Mouse (Mus musculus): ENCODE results near the gene 5031439G07Rik. TPM values are rescaled to one million over a fixed set of nuclear protein-coding genes. Genes with fewer than 3 reads are reported as not detected.

Gene 5031439G07Rik
- polyA plus RNA-seq, 1 experiment = 15.9 TPM

DNA sequence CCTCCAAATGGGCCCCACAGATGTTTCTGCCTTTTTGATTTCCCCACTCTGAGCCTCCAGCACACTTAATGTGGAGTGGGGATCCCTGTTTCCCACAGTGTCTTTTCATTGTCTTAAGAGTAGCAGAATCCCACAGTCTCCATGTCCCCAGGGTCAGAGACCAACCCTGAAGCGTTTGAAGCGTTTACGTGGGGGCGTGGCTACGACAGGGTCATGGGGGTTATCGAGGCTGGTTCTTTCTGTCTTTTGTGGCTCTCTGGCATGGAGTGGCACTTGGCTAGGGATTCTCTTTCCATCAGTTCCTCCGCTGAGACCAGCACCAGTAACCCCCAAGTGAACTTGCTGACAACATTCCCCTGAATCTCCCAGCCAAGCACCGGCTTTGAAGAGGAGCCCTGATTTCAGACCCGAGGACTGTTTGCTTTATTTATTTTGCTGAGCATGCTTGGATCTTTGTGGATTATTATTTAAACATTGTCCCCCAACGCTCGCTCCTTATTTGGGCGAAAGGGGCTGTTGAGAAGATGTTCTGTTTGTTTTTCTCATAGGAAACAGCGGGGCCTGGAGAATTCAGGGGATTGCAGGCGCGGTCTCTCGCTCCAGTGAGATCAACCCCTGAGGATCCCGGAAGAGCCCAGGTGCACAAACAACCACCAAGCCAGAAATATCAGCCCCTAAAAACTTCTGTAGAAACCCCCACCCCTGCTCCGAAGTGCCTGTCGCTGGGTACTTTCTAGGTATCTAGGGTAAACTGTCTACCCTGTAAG is 23.7 kb upstream of the 5031439G07Rik start:
- H3K36me3 ChIP-seq (ENCODE audit: control insufficient read depth, insufficient read depth, low read length) = no peaks in the 10 kb centered on the region
- WGBS = 65% methylated on average over 19 of the region's 19 CpGs
- no peaks in the 10 kb centered on the region for H3K4me1 ChIP-seq (replicated peaks; ENCODE audit: control insufficient read depth, insufficient read depth, low read length)
- DNase-seq = no peak
- no peak overlapping the region for H3K27ac ChIP-seq (ENCODE audit: control insufficient read depth, insufficient read depth, low read length)
- TF ChIP-seq POLR2A (IDR thresholded peaks at IDR 0.05; ENCODE audit: control insufficient read depth, extremely low read depth, insufficient read depth, low read length, poor library complexity) (no peak), CTCF (IDR thresholded peaks at IDR 0.05; ENCODE audit: borderline replicate concordance, control insufficient read depth, extremely low read depth, insufficient read depth, low read length, poor library complexity) (no peak)
- H3K4me3 ChIP-seq (ENCODE audit: control insufficient read depth, insufficient read depth, low read length) = no peak overlapping the region
- H3K27me3 ChIP-seq (ENCODE audit: control insufficient read depth, insufficient read depth, low read length) = no peaks in the 10 kb centered on the region

DNA sequence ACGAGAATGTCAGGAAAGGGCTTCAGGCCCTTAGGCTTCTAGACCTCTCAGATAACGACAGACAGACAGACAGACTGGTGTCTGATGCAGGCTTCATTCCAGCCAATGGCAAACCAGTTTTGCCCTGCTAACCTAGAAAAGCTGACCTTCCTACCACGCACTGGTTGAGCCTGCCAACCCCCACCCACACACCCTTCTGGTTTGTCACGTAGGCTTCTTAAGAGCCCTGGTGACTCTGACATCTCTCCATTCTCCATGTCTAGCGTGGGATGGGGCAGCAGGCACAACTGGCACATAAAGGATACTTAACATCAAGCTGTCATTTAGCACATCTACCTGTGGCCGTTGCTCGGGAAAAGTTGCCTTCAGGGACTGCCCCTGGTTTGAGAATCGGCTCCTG is 21.3 kb upstream of the 5031439G07Rik start:
- H3K27me3 ChIP-seq (ENCODE audit: control insufficient read depth, insufficient read depth, low read length) = no peaks in the 10 kb centered on the region
- no peak overlapping the region for H3K4me3 ChIP-seq (ENCODE audit: control insufficient read depth, insufficient read depth, low read length)
- H3K27ac ChIP-seq (ENCODE audit: control insufficient read depth, insufficient read depth, low read length) = no peak overlapping the region
- H3K4me1 ChIP-seq (replicated peaks; ENCODE audit: control insufficient read depth, insufficient read depth, low read length) = no peaks in the 10 kb centered on the region
- no peak for DNase-seq
- H3K36me3 ChIP-seq (ENCODE audit: control insufficient read depth, insufficient read depth, low read length) = no peaks in the 10 kb centered on the region
- TF ChIP-seq POLR2A (IDR thresholded peaks at IDR 0.05; ENCODE audit: control insufficient read depth, extremely low read depth, insufficient read depth, low read length, poor library complexity) = no peak
- no peak for TF ChIP-seq CTCF (IDR thresholded peaks at IDR 0.05; ENCODE audit: borderline replicate concordance, control insufficient read depth, extremely low read depth, insufficient read depth, low read length, poor library complexity)
- WGBS = 90% methylated on average over 8 of the region's 8 CpGs

DNA sequence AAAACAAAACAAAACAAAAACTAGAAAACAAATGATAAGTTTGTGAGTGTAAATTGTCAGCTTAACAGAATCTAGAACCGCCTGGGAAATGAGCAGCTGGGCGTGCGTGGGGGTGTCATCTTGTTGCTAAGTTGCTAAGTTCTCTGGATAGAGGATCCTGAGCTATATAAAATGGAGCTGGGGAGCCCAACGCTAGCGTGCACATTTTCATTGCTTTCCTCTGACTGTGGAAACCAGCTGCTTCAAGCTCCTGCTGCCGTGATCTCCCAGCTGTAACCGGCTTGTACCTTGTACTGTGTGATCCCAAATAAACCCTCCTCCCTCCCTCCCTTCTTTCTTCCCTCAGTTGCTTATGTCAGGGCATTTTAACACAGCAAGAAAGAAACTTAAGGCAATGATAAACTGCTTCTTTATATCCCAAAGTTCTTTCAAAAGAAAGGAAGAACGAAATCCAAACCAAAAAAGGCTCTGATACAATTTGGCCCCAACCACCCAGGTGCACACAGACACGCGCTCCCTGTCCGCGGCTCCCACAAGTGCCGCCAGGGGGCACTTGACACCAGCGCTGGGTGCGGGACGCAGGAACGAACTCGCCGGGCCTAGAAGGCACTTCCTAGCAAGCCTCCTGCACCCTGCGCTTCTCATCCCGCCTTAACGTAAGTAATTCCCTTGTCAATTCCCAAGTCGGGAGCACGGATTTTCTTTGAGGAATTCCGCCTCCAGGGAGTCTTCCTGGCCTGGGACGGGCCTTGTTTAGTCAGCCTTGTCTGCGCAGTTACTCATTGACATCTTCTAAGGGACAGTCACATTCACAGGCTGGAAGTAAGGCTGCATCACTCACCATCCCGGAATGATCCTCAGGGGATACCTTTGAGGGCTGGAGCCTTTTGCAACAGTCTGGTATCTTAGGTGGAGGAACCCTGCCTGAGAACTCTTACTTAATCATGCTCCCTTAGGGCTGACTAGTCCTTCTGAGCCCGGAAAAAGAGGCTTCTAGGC is 12.9 kb upstream of the 5031439G07Rik start:
- WGBS = 30% methylated on average over 29 of the region's 29 CpGs
- Histone ChIP-seq H3K4me3 (ENCODE audit: control insufficient read depth, insufficient read depth, low read length) (no peak overlapping the region), H3K27me3 (ENCODE audit: control insufficient read depth, insufficient read depth, low read length) (no peaks in the 10 kb centered on the region), H3K27ac (ENCODE audit: control insufficient read depth, insufficient read depth, low read length) (no peak overlapping the region), H3K4me1 (replicated peaks; ENCODE audit: control insufficient read depth, insufficient read depth, low read length) (no peaks in the 10 kb centered on the region), H3K36me3 (ENCODE audit: control insufficient read depth, insufficient read depth, low read length) (no peaks in the 10 kb centered on the region)
- DNase-seq = peak; percentile 84
- no peak for TF ChIP-seq POLR2A (IDR thresholded peaks at IDR 0.05; ENCODE audit: control insufficient read depth, extremely low read depth, insufficient read depth, low read length, poor library complexity)
- TF ChIP-seq CTCF (IDR thresholded peaks at IDR 0.05; ENCODE audit: borderline replicate concordance, control insufficient read depth, extremely low read depth, insufficient read depth, low read length, poor library complexity) = peak; percentile 97

DNA sequence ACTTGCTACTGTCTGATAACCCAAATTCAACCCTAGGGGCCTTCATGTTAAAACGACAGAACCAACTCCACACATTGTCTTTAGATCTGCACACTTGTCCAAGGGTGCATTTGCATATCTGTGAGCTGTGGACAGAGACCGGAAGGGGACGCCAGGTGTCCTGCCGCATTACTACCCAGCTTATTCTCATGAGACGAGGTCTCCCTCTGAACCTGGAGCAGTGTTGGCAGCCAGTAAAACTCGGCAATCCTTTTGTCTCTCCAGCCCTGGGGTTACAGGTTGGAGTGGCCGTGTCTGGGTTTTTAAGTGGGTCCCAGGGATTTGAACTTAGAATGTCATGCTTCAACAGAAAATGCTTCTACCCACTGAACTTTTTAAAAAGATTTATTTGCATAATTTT is 11.6 kb upstream of the 5031439G07Rik start:
- TF ChIP-seq CTCF (IDR thresholded peaks at IDR 0.05; ENCODE audit: borderline replicate concordance, control insufficient read depth, extremely low read depth, insufficient read depth, low read length, poor library complexity) (no peak), POLR2A (IDR thresholded peaks at IDR 0.05; ENCODE audit: control insufficient read depth, extremely low read depth, insufficient read depth, low read length, poor library complexity) (no peak)

DNA sequence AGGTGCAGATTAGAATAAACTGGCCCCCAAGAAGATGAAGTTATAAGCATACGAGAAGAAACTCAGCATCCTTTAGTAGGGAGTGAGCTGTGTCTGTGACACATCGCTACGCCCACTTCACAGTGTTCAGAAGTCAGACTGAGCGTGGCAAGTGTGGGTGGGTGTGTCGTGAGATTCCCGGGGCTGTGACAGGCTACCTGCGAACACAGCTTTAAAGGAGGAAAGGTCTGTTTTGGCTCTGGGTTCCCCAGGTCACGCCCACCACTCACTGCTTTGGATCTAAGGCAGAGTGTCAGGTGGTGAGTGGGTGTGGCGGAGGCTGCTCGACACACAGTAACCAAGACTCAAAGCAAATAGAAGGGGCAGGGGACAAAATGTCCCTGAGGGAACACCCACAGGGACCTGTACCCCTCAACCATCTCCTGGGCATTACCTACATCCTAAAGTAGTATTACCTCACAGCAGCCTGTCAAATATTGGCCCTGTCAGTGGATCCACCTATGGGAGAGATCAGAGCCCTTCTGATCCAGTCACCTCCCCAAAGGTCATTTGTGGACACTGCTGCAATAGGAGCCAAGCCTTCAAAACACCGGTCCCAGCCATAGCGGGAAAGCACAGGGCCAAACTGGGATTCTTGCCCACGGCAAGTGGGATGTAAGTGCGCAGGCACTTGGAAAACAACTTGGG is 9.6 kb upstream of the 5031439G07Rik start:
- no peak for DNase-seq
- Histone ChIP-seq H3K27ac (ENCODE audit: control insufficient read depth, insufficient read depth, low read length) (no peak overlapping the region), H3K4me1 (replicated peaks; ENCODE audit: control insufficient read depth, insufficient read depth, low read length) (no peaks in the 10 kb centered on the region), H3K36me3 (ENCODE audit: control insufficient read depth, insufficient read depth, low read length) (no peaks in the 10 kb centered on the region), H3K4me3 (ENCODE audit: control insufficient read depth, insufficient read depth, low read length) (no peak overlapping the region), H3K27me3 (ENCODE audit: control insufficient read depth, insufficient read depth, low read length) (no peaks in the 10 kb centered on the region)
- WGBS = 86% methylated on average over 14 of the region's 14 CpGs
- TF ChIP-seq POLR2A (IDR thresholded peaks at IDR 0.05; ENCODE audit: control insufficient read depth, extremely low read depth, insufficient read depth, low read length, poor library complexity) = no peak
- no peak for TF ChIP-seq CTCF (IDR thresholded peaks at IDR 0.05; ENCODE audit: borderline replicate concordance, control insufficient read depth, extremely low read depth, insufficient read depth, low read length, poor library complexity)

More for the DNA sequence above, 11.6 kb upstream of the 5031439G07Rik start:
- Histone ChIP-seq H3K27me3 (ENCODE audit: control insufficient read depth, insufficient read depth, low read length) (no peaks in the 10 kb centered on the region), H3K27ac (ENCODE audit: control insufficient read depth, insufficient read depth, low read length) (no peak overlapping the region), H3K36me3 (ENCODE audit: control insufficient read depth, insufficient read depth, low read length) (no peaks in the 10 kb centered on the region), H3K4me3 (ENCODE audit: control insufficient read depth, insufficient read depth, low read length) (no peak overlapping the region), H3K4me1 (replicated peaks; ENCODE audit: control insufficient read depth, insufficient read depth, low read length) (no peaks in the 10 kb centered on the region)
- DNase-seq = no peak
- WGBS = 81% methylated on average over 7 of the region's 7 CpGs

DNA sequence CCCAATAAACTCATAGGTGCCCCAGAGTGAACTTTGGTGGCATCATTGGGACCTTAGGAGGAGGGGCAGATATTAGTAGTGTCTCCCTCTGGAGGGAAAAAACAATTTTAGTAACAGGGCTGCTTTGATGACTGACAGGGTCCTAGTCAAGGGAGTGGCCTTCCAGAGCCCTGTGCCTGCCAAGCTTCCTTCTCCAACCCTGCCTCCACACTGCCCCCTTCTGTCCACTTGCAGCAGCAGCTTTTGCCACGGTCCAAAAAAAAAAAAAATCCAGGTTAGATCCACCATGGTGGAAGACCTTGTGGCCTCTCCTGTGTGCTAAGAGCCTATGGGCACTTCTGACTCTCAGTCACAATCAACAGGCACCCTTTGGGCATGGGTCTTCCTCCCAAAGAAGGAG is 7.6 kb upstream of the 5031439G07Rik start:
- Histone ChIP-seq H3K27me3 (ENCODE audit: control insufficient read depth, insufficient read depth, low read length) (no peaks in the 10 kb centered on the region), H3K27ac (ENCODE audit: control insufficient read depth, insufficient read depth, low read length) (no peak overlapping the region), H3K4me3 (ENCODE audit: control insufficient read depth, insufficient read depth, low read length) (no peak overlapping the region), H3K4me1 (replicated peaks; ENCODE audit: control insufficient read depth, insufficient read depth, low read length) (no peaks in the 10 kb centered on the region), H3K36me3 (ENCODE audit: control insufficient read depth, insufficient read depth, low read length) (no peaks in the 10 kb centered on the region)
- peak; percentile 57 for DNase-seq
- TF ChIP-seq CTCF (IDR thresholded peaks at IDR 0.05; ENCODE audit: borderline replicate concordance, control insufficient read depth, extremely low read depth, insufficient read depth, low read length, poor library complexity) (no peak), POLR2A (IDR thresholded peaks at IDR 0.05; ENCODE audit: control insufficient read depth, extremely low read depth, insufficient read depth, low read length, poor library complexity) (no peak)
- 0% methylated on average over 1 of the region's 1 CpGs for WGBS
